Mouse (Mus musculus): ENCODE measurements at regions not wholly inside any gene's neighbourhood (a gene's known extent, or its start where the extent isn't known, plus 50 kb on each side); places are given as distances from the start of the nearest gene placed in this dataset.

DNA sequence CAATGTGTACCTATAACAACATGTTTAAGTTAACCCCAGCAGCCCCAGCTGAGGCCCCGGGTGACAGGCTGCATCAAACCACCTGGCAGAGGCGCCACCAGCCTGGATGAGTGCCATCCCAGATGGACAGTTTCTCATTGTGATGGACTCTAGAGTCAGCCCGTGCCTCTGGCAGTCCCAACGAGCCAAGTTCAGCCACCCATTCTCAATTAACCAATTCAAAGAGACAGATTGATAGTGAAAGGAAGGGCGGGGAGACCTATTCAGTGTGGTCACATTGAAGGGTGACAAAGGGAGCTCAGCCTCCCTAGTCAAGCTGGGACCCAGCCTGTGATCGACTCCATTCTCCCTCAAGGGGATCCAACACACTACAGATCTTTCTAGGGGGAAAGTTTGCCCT is 256.8 kb upstream of the Hs6st1 start:
- DNase-seq (ENCODE audit: low spot score in 2 of 2) = no peak
- intact Hi-C loops (cut with DNase I) = no loop called here

DNA sequence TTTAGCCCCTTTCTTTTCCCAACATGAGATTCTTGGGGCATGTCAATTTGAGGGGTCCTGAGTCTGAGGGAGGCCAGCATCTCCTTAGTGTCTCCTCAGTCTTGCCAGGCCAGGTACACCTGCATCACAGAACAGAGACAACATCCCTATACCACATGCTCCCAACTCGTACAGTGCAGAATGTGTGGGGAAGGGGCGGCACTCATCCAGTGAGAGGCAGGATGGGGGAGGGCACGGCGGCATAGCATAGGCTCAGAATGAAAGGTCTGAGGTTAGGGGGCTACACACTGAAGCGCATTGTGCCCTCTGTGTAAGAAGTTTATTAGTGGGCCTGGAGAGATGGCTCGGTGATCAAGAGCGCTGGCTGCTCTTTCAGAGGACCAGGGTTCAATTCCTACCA is 256.4 kb upstream of the Hs6st1 start:
- no peak for DNase-seq (ENCODE audit: low spot score in 2 of 2)

DNA sequence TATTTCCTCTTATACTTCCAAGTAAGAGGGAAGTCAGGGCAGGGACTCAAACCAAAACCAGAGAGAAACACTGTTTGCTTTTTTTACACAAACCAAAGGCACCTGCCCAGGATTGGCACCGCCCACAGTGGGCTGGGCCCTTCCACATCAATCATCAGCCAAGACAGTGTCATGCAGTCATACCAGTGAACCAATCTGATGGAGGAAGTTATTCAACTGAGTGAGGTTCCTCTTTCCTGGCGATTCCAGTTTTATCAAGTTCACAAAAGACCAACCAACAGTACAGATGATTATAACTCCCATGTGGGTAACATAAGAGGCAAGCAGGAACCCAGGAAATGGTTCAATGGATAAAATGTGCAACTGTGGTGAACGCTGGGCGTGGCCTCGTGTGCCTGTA is 254.6 kb upstream of the Hs6st1 start:
- intact Hi-C loops (cut with DNase I) = no loop called here
- no peak for DNase-seq (ENCODE audit: low spot score in 2 of 2)

More for the DNA sequence above, 256.4 kb upstream of the Hs6st1 start:
- intact Hi-C loops (cut with DNase I) = no loop called here

DNA sequence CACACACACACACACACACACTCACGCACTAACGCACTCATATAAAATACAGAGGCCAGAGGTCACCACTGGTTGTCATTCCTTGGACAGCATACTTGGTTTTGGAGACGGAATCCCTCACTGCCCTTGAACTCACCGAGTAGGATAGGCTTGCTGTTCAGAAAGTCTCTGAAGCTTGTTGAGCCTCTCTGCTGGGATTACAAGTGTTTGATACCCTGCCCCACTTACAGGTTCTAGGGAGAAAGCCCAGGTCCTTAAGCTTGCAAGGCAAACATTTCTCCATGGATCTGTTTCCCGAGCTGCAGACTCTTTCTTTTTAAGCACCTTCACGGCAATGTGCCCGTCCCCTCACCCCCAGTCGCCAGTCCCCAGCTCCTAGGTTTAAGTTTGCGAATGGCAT is 254.0 kb upstream of the Hs6st1 start:
- DNase-seq (ENCODE audit: low spot score in 2 of 2) = no peak
- intact Hi-C loops (cut with DNase I) = no loop called here

DNA sequence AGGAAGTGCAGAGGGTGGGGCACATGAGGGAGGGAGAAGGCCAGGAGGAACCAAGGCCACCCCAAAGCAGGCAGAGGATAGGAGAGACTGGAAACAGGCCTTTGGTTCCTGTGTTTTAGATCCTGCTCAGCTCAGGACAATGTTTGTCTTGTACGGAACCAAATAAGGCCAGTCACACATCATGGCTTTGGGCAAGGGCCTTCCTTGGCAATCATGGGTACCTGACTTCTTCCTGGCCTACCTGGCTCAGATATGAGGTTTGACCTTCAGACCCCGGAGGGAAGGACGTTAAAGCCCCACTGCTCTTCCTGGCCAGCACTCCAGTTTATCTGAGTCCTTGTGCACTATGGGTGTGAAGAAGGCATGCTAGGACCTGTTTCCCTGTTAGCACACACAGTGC is 253.4 kb upstream of the Hs6st1 start:
- DNase-seq (ENCODE audit: low spot score in 2 of 2) = no peak
- intact Hi-C loops (cut with DNase I) = no loop called here

DNA sequence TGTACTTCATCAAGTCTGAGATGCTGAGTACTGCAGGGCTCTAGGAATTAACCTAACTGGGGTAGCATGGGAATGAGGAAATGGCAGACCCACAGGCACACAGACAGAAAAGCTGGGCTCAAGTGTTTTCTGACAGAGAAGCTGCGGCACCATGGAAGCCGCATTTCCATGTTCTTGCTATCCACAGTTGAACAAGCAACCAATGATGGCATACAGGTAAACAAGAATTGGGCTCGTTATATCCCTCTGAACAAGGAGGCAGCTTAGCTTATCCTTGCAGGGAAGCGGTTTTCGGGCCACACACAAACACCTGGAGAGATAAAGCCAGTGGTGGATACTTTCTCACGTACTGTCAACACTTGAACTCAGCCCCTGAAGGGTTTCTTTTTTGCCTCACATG is 246.4 kb upstream of the Hs6st1 start:
- DNase-seq (ENCODE audit: low spot score in 2 of 2) = no peak
- intact Hi-C loops (cut with DNase I) = no loop called here

DNA sequence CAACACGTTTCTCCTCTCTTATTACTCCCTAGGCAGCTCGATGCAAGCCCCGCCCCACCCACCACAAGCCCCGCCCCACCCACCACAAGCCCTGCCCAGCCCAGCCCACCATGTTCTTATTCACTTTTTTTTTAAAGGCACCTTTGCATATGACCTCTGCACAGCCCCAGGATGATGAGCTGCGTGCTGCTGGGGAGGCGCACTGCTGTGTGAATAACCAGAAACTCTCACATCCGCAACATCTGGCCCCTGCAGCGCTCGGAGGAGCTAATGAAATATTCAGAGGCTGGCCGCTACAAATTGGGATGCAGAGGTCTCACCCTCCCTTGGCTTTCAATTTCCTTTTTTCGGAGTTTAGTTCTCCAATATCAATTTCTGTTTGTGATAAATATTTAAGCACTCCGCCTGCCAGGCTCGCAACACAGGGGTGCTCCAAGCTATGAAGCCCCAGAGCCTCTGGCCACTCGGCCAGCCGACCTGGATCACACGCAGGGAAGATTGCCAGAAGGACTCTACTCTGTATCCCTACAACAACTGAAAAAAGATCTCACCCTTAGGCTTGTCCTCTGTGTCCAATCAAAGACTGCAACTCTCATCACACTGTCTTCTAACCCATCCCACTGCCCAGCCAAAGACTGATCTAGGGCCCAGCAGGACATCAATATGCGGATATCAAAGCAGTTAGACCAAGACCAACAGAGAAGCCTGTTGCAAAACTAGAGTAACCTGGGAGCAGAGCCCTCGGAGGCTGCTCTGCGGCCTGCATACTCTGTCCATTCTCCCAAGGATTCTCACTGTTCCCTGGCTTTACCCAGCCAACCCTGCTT is 245.6 kb upstream of the Hs6st1 start:
- no peak for DNase-seq (ENCODE audit: low spot score in 2 of 2)
- intact Hi-C loops (cut with DNase I) = no loop called here

DNA sequence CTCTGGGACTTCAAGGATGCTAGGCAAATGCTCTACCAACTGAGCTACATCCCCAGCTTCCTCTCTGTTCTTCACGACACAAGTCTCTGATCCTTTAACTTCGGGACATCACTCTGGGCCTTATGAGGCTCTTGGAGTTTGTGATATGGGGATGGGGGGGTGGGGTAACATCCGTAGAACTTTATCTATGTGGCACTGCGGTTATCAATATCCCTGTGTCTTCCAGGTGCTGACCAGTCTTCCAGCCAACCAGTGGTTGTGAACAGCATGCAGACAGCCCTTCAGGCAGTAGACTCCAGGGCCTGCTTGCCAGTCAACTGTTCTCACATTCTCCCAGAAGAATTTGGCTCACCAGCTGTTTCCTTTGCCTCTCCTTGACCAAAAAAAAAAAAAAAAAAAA is 244.7 kb upstream of the Hs6st1 start:
- intact Hi-C loops (cut with DNase I) = no loop called here
- no peak for DNase-seq (ENCODE audit: low spot score in 2 of 2)

DNA sequence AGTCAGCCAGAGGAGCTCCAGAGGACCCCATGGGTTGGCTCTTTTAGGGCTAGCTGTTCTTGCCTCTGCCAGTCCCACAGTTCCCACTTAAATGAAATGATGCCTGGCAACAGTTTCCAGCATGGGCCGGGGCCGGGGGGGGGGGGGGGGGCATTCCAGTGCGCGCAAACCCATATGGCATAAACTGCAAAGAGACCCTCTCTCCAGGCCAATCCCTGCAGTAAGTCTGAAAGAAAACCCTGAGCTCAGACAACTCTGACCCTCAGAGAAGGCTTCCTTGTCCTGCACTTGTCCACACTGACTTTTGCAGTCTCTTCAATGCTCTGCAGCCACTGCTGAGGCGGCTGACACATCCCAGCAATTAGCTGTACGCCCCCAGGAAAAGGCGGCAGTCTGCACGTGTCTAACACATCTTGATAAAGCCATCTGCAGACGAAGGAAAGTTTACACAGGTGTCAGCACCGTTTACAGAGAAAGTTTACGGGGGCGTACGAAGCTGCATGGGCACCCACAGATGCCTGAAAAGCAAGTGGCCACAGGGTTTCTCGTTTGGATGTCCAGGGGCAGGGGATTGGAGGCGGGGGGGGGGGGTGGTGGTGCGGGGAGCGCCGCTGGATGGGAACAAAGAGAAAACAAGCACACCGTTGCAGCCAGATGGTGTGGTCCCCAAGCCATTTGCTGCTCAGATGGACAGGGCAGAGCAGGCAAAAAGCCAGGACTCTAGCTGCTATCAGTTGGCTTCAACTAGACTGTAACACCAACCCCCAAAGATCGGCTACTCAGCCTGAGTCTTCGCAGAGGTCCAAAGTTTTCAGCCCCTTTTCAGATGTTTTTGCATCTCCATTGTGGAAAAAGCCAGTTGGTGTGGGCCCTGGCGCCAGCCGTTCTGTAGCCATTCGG is 244.0 kb upstream of the Hs6st1 start:
- intact Hi-C loops (cut with DNase I) = no loop called here
- peak; percentile 17 to 19 for DNase-seq (ENCODE audit: low spot score in 2 of 2)

DNA sequence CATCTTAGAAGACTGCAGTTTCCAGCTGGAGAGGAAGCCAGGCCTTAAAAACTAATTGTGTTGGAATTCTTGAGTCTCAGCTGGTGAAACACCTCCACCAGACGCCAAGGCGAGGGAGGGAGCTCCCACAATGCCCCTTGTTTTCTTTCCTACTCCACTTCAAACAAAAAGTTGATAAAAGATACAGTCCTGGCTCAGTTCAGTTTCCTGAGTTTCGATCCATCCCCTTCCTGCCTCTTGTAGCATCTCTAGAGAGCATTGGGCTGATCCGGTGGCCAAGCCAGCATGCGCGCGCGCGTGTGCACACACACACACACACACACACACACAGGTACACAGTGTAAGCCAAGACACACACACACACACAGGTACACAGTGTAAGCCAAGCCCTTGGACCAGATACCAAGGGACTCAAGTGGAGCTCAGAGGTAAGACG is 242.7 kb upstream of the Hs6st1 start:
- intact Hi-C loops (cut with DNase I) = no loop called here
- DNase-seq (ENCODE audit: low spot score in 2 of 2) = no peak

DNA sequence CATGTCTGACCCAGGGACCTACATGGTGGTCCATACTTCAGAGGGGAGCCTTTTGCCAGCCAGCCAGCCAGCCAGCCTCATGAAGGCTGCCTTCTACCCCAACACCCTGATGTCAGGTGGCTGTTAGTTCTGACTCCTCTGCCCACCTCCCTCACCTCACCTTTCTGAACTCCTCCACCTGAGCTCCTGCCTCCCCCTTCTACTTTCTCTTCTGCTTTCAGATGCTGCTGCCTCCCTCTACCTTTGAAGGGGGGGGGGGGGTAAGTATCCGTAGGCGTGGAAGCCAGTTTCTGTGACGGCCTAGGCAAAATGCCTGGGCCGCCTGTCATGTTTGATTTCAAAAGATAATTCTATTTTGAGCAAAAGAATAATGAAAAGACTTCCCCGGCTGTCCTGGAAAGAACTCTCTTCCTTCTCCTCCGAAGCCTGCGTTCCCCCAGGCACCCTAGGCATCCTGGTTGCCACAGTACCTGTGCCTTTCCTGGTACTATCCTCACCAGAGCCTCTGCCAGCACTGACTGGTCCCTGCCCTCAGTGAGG is 241.6 kb upstream of the Hs6st1 start:
- peak in 1 of 2 experiments; percentile 16 for DNase-seq (ENCODE audit: low spot score in 2 of 2)

DNA sequence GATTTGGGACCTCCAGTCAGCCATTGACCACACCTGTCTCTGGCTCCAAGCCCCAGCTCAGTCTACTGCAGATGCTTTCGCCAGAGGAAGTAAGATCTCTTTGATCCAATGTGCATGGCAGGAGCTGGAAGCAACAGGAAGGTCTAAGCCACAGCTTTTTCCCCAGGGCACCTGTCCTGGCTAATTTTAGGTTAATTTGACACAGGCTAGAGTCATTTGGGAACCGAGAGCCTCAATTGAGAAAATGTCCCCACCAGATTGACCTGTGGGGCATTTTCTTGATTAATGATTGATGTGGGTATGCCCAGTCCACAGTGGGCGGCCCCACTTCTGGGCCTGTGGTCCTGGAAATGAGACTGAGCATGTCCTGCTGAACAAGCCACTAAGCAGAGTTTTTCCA is 240.7 kb upstream of the Hs6st1 start:
- intact Hi-C loops (cut with DNase I) = no loop called here
- DNase-seq (ENCODE audit: low spot score in 2 of 2) = no peak

More for the DNA sequence above, 241.6 kb upstream of the Hs6st1 start:
- intact Hi-C loops (cut with DNase I) = no loop called here

DNA sequence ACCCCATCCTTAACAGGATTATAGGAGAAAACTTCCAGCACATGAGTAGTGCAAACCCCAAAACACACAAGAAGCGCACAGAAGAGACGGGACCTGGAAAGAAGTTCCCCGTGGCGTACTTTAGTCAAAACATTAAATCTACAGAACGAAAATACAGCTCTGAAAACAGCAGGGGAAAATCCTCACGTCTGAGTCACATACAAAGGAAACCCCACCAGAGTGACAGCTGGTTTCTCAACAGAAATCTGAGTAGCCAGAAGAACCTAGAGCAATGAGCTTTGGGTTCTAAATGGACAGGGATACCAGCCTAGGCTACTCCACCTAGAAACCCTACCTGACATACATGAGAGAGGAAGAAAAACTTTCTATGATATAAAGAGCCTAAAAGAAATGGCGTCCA is 234.0 kb upstream of the Hs6st1 start:
- no peak for DNase-seq (ENCODE audit: low spot score in 2 of 2)
- intact Hi-C loops (cut with DNase I) = no loop called here

DNA sequence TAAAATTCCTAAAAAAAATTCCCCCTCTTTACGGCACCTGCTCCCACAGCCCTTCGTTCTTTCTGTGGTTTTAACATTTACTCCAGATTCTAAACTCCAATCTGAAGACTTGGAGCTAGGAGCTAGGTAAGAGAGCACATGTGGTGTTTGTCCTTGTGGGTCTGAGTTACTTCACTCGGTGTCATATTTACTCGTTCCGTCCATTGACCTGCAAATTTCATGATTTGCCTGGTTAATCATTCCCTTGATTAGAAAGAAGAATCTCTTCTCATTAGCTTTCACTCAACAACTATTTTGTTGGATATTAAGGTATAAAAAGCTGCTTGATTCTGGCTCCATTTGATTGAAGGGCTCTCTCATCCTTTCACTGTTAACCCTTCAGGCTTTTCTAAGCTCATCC is 231.6 kb upstream of the Hs6st1 start:
- no peak for DNase-seq (ENCODE audit: low spot score in 2 of 2)
- intact Hi-C loops (cut with DNase I) = no loop called here

DNA sequence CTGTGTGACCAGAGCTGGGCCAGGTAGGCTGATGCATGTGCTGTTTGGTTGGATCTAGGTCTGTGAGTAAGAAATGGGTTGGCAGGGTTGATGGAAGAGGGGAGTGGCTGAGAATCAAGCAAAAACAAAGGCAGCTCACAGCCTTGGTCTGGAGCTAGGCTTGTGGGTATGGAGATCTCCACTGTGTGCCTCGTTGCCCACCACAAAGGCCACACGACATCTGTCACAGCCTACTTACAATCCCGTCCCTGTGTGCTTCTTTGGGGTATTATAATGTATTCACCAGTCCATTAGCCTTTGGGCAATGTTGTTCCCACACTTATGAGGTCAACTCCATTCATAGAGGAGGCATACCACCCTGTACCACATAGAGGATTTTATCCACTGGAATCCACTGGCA is 229.6 kb upstream of the Hs6st1 start:
- intact Hi-C loops (cut with DNase I) = no loop called here
- DNase-seq (ENCODE audit: low spot score in 2 of 2) = no peak

DNA sequence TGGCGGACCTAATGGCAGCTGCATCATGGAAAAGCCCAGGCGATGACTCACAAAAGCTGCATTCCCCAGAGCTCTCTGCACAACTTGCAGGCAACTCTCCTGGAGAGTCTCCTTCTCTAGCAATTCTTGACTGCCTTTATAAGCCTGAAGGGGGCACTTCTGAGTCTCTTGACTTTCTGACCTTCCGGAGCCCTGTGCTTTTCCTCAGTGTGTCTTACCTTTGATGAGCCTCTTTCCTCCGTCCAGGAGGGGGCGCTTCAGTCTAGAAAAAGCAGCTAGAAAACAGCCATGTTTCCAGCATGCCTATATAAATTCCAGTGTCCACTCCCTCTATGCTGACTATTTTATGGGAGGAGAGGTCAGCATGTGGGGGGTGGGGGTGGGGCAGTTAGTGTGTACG is 228.8 kb upstream of the Hs6st1 start:
- no peak for DNase-seq (ENCODE audit: low spot score in 2 of 2)
- intact Hi-C loops (cut with DNase I) = no loop called here

DNA sequence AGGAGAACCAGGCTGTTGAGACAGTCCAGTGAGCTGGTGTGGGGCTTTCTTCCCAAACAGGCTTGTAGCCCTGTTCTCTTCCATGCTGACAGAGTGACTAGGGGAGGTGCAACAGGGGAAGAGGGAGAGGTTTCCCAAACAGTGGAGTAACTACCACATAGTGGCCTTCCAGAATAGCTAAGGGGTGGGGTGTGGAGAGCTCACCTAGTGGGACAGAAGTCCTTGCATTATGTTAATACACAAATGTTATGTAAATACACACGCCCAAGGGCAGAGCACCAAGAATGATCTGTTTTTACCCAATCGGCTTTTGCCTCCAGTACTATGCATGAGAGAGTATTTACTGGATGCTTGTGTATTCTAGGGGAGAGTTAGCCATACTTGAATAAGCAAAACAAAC is 226.6 kb upstream of the Hs6st1 start:
- intact Hi-C loops (cut with DNase I) = no loop called here
- DNase-seq (ENCODE audit: low spot score in 2 of 2) = no peak

DNA sequence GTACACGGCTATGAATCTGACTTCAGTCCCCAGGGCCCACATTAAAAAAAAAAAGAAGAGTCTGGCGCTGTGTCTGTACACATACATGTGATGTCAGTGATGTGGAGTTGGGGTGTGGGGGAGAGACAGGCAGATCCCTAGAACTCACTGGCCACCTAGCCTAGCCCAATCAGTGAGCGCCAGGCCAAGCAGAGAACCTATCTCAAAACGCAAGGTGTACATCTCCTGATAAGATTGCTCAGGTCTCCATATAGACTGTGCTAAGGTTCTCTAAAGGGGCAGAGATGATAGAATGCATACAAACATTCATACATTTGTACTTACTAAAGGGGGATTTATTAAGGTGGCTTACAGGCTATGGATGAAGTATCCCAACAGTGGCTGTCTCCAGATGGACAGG is 225.5 kb upstream of the Hs6st1 start:
- intact Hi-C loops (cut with DNase I) = no loop called here
- DNase-seq (ENCODE audit: low spot score in 2 of 2) = no peak

DNA sequence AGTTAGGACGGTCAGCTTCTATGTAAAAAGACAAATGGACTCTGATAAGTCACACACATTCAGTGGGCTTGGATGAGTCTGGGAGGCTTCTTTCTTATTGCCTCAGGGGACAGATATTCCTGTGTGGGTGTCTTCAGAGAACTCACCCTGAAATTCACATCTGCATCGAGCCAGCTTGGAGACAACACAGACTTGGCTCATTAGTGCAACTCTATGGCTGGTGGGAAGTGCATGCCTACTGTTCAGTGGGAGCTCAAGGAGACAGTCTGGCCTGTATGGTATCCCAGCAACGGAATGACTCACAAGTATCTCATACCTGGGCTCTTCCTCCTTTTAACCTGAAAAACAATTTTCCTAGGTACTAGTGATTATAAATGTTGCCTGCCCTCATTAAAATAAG is 224.6 kb upstream of the Hs6st1 start:
- intact Hi-C loops (cut with DNase I) = no loop called here
- DNase-seq (ENCODE audit: low spot score in 2 of 2) = peak in 1 of 2 experiments; percentile 41

DNA sequence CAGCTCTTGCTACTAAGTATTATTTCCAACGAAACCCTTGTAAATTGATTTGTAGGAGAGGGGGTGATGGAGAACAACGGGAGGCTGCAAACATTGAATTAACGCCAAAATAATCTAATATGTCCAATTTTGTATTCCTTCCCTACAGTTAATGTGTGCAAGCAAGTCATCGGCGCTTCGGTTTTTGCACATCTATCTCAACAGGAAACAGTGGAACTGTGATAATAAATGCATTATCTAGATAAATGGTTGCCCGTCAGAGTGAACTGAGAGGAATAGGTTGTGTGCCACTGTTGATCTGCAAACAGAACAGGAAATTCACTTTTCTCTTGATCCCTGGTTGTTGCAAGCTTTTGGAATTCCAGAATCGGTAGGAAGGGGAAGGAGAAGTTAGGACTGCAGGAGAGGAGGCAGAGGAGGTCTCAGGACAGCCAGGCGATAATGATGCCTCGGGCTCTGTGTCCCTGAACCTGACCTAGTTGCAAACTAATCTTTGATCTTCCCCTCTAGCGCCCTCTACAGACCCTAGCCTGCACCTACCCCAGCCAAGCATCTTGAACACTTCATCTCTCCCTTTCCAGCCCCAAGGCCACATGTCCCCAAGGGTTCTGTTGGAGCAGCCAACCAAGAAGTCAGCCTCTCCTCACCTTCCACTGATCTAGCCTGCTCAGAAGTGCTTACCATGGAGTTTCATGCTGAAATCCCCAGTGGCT is 221.8 kb upstream of the Hs6st1 start:
- no peak for DNase-seq (ENCODE audit: low spot score in 2 of 2)
- intact Hi-C loops (cut with DNase I) = no loop called here

All from left cerebral cortex, postnatal 25 days (tissue).